In the genomic region with DNA sequence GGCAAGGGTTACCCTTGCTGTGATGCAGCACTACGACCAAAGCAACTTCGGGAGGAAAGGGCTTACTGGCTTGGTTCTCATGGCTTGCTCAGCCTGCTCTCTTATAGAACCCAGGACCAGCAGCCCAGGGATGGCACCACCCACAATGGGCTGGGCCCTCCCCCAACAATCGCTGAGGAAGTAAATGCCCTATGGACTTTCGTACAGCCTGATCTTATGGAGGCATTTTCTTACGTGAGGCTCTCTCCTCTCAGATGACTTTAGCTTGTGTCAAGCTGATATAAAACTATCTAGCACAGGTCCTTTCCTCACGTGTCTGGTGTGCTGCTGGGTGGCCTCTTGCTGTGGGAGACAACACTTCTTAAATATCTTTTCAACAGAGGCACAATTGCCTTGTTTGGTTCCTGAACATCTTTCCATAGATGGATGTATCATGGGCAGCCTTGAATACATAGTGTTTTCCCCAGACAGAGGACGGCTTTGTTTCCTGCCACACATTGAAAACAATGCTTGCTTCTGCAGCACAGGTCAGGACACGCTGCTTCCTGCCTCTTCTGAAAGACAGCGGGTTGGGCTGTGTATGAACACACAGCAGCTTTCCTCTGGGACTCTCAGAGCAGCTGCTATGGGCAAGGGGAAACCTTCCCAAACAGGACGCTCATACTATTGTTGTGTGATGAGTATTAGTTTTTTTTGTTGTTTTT, we compare ENCODE assay signal across 8 mouse cellular contexts. TPM values are rescaled to one million over a fixed set of nuclear protein-coding genes. Genes with fewer than 3 reads are reported as not detected.
DNase-seq lines count a peak whose midpoint lies in the region; ATAC-seq and TF ChIP-seq lines count a peak whose summit lies in the region.
"Had no signal": no experiment of that assay in that cellular context is flagged by ENCODE, and none has a peak within 500 bp of the region (broad histone marks: within the 10 kb centered on the region; RNA-seq: fewer than 3 reads in every experiment).

No protein-coding gene starts in this region.

- H3K4me2 ChIP-seq in neural tube, embryonic 12.5 days (replicated peaks), result no peak overlapping the region
- no peak overlapping the region for H3K4me2 ChIP-seq in neural tube, embryonic 15.5 days
- H3K4me2 ChIP-seq in forebrain, embryonic 11.5 days (ENCODE audit: low read depth, low read length, severe bottlenecking), result no peak overlapping the region
- H3K4me2 ChIP-seq in limb, embryonic 14.5 days (replicated peaks; ENCODE audit: low read depth, low read length, severe bottlenecking), result no peak overlapping the region

- H3K9ac ChIP-seq in neural tube, embryonic 12.5 days, result no peak overlapping the region
- H3K9ac ChIP-seq in neural tube, embryonic 15.5 days (replicated peaks), result no peak overlapping the region
- H3K9ac ChIP-seq in forebrain, embryonic 11.5 days (ENCODE audit: low read length), result no peak overlapping the region
- no peak overlapping the region for H3K9ac ChIP-seq in limb, embryonic 14.5 days (ENCODE audit: low read depth, low read length, severe bottlenecking)
- H3K9ac ChIP-seq: liver, embryonic 14.5 days had no signal

- H3K9me3 ChIP-seq in neural tube, embryonic 12.5 days, result 0 out of 2 replicates have a peak, but pooled peaks cover 7% of the 10 kb centered on the region
- no peaks in the 10 kb centered on the region for H3K9me3 ChIP-seq in neural tube, embryonic 15.5 days (replicated peaks)
- H3K9me3 ChIP-seq in forebrain, embryonic 11.5 days (ENCODE audit: control insufficient read depth, low read length), result no peaks in the 10 kb centered on the region; the same call in 1 of the 2 replicates
- H3K9me3 ChIP-seq in hindbrain, embryonic 10.5 days, result peaks cover 10% of the 10 kb centered on the region
- no peaks in the 10 kb centered on the region for H3K9me3 ChIP-seq in limb, embryonic 14.5 days (ENCODE audit: control insufficient read depth, low read length)

- no peak for TF ChIP-seq POLR2A in limb, embryonic 14.5 days (IDR thresholded peaks at IDR 0.05; ENCODE audit: borderline replicate concordance, extremely low read depth, insufficient read depth, insufficient read length)

- peak; percentile 66; the same call in 1 of the 2 replicates for ATAC-seq in neural tube, embryonic 12.5 days (ENCODE audit: low FRiP score, low read depth)
- no peak for ATAC-seq in neural tube, embryonic 15.5 days (ENCODE audit: low FRiP score)
- ATAC-seq in forebrain, embryonic 11.5 days (replicated peaks; ENCODE audit: low FRiP score), result no peak
- ATAC-seq in limb, embryonic 14.5 days (ENCODE audit: low FRiP score, low read depth), result peak; percentile 55; the same call in 1 of the 2 replicates

- H3K4me3 ChIP-seq in neural tube, embryonic 12.5 days, result no peak overlapping the region
- H3K4me3 ChIP-seq in neural tube, embryonic 15.5 days (replicated peaks), result no peak overlapping the region
- H3K4me3 ChIP-seq in forebrain, embryonic 11.5 days (ENCODE audit: low read depth, low read length), result no peak overlapping the region
- H3K4me3 ChIP-seq in hindbrain, embryonic 10.5 days, result no peak overlapping the region
- no peak overlapping the region for H3K4me3 ChIP-seq in limb, embryonic 14.5 days (replicated peaks; ENCODE audit: low read length)

- no peak for DNase-seq in forebrain, embryonic 11.5 days (ENCODE audit: low spot score)
- DNase-seq in hindbrain, embryonic 10.5 days (ENCODE audit: low spot score), result peak; percentile 55
- DNase-seq in limb, embryonic 14.5 days (ENCODE audit: low spot score), result peak; percentile 39
- DNase-seq in thymus, postnatal 14 days, result no peak
- no peak for DNase-seq in spleen, postnatal 4 days (ENCODE audit: low spot score in 2 of 2)

- H3K27me3 ChIP-seq in neural tube, embryonic 12.5 days (replicated peaks), result no peaks in the 10 kb centered on the region
- H3K27me3 ChIP-seq in neural tube, embryonic 15.5 days (replicated peaks), result no peaks in the 10 kb centered on the region
- no peaks in the 10 kb centered on the region for H3K27me3 ChIP-seq in forebrain, embryonic 11.5 days (ENCODE audit: control insufficient read depth, insufficient read depth, low read length)
- H3K27me3 ChIP-seq in hindbrain, embryonic 10.5 days (ENCODE audit: insufficient read depth, poor library complexity, severe bottlenecking), result no peaks in the 10 kb centered on the region
- H3K27me3 ChIP-seq in limb, embryonic 14.5 days (ENCODE audit: control insufficient read depth, insufficient read depth, low read length), result no peaks in the 10 kb centered on the region

- peak overlapping the region; percentile 1; the same call in 1 of the 2 replicates for H3K27ac ChIP-seq in neural tube, embryonic 12.5 days
- H3K27ac ChIP-seq in neural tube, embryonic 15.5 days (replicated peaks), result no peak overlapping the region
- peak overlapping the region; percentile 54; the same call in 1 of the 2 replicates for H3K27ac ChIP-seq in forebrain, embryonic 11.5 days (ENCODE audit: low read depth, low read length)
- H3K27ac ChIP-seq in hindbrain, embryonic 10.5 days, result peak overlapping the region; percentile 86
- peak overlapping the region; percentile 10; the same call in 1 of the 2 replicates for H3K27ac ChIP-seq in limb, embryonic 14.5 days (replicated peaks; ENCODE audit: low read depth, low read length)
- H3K27ac ChIP-seq: liver, embryonic 14.5 days had no signal

- WGBS in neural tube, embryonic 12.5 days, result 44% methylated on average over 10 of the region's 10 CpGs
- 36% methylated on average over 10 of the region's 10 CpGs for WGBS in neural tube, embryonic 15.5 days
- whole genome bisulfite sequencing in forebrain, embryonic 11.5 days, result 52% methylated on average over 10 of the region's 10 CpGs
- 34% methylated on average over 10 of the region's 10 CpGs for WGBS in hindbrain, embryonic 10.5 days
- WGBS in limb, embryonic 14.5 days, result 68% methylated on average over 10 of the region's 10 CpGs

- H3K4me1 ChIP-seq in neural tube, embryonic 12.5 days, result peaks cover 6% of the 10 kb centered on the region; the same call in 1 of the 2 replicates
- no peaks in the 10 kb centered on the region for H3K4me1 ChIP-seq in neural tube, embryonic 15.5 days
- H3K4me1 ChIP-seq in forebrain, embryonic 11.5 days (replicated peaks; ENCODE audit: control insufficient read depth, insufficient read depth, low read length), result no peaks in the 10 kb centered on the region
- peaks cover 23% of the 10 kb centered on the region for H3K4me1 ChIP-seq in hindbrain, embryonic 10.5 days (replicated peaks)
- no peaks in the 10 kb centered on the region for H3K4me1 ChIP-seq in limb, embryonic 14.5 days (ENCODE audit: control insufficient read depth, insufficient read depth, low read length)

- peaks cover 44% of the 10 kb centered on the region for H3K36me3 ChIP-seq in neural tube, embryonic 12.5 days
- H3K36me3 ChIP-seq in neural tube, embryonic 15.5 days, result peaks cover 46% of the 10 kb centered on the region
- peaks cover 6% of the 10 kb centered on the region; the same call in 1 of the 2 replicates for H3K36me3 ChIP-seq in forebrain, embryonic 11.5 days (ENCODE audit: control insufficient read depth, insufficient read depth, low read length)
- peaks cover 43% of the 10 kb centered on the region for H3K36me3 ChIP-seq in hindbrain, embryonic 10.5 days
- peaks cover 46% of the 10 kb centered on the region for H3K36me3 ChIP-seq in limb, embryonic 14.5 days (ENCODE audit: control insufficient read depth, insufficient read depth, low read length)

RNA-seq across cellular contexts. Expression of a gene that starts 31.5 kb away (rescaled TPM):
- 60.5 and 64.5 TPM in 2 replicates for polyA plus RNA-seq in neural tube, embryonic 12.5 days (2016; fragmentation: Nextera tagmentation; extraction: Ambion mirVana)
- polyA plus RNA-seq in neural tube, embryonic 15.5 days (2015; fragmentation: Nextera tagmentation; extraction: Ambion mirVana), result 40.7 and 46.2 TPM in 2 replicates
- polyA plus RNA-seq in forebrain, embryonic 11.5 days (2014; fragmentation: Nextera tagmentation; extraction: Ambion mirVana), result 54.6 and 62.2 TPM in 2 replicates
- 43.9 and 49.0 TPM in 2 replicates for polyA plus RNA-seq in hindbrain, embryonic 10.5 days (2016; fragmentation: Nextera tagmentation; extraction: Ambion mirVana)
- 28.4 and 30.6 TPM in 2 replicates for polyA plus RNA-seq in limb, embryonic 14.5 days (2012; rRNA removed)
- polyA plus RNA-seq in limb, embryonic 14.5 days (2014; fragmentation: Nextera tagmentation; extraction: Ambion mirVana), result 57.6 and 63.9 TPM in 2 replicates

Comparison
In these comparisons a context has a peak if more than half of its experiments do, and no peak if none do; other contexts are left out.
1. ATAC-seq: peak in neural tube, embryonic 12.5 days (single experiment) and limb, embryonic 14.5 days (single experiment); none in neural tube, embryonic 15.5 days (single experiment) and forebrain, embryonic 11.5 days (single experiment).
2. DNase-seq: peak in hindbrain, embryonic 10.5 days (single experiment) and limb, embryonic 14.5 days (single experiment); none in forebrain, embryonic 11.5 days (single experiment), thymus, postnatal 14 days (single experiment) and spleen, postnatal 4 days (0 of 2).